Mouse (Mus musculus) hindbrain, embryonic 16.5 days (tissue): Measurements from ENCODE around the gene Atp6v0b. TPM values are rescaled to one million over a fixed set of nuclear protein-coding genes. Genes with fewer than 3 reads are reported as not detected.

Experiments
- ATAC-seq: fragments of 200-750 bp; cut with Nextera tagmentation; 2 replicates; pipeline ENCODE4 v1.8.0; 2017; ENCODE audit warnings: moderate TSS enrichment, moderate library complexity
- H3K27ac ChIP-seq: fragments of 300-500 bp; sonication (generic); 2 replicates; pipeline ENCODE4 v1.5.1; 2014; ENCODE audit warnings: low read depth, mild to moderate bottlenecking, control low read depth, low read length, moderate library complexity
- H3K27me3 ChIP-seq: fragments of 300-500 bp; sonication (generic); replicated peaks from 2 replicates; pipeline ENCODE4 v1.6.1; 2014; ENCODE audit warnings: low read length; ENCODE audit not compliant: control insufficient read depth, insufficient read depth
- H3K36me3 ChIP-seq: fragments of 300-500 bp; sonication (generic); 2 replicates; pipeline ENCODE4 v1.6.1; 2014; ENCODE audit warnings: mild to moderate bottlenecking, low read length, moderate library complexity, mixed read lengths; ENCODE audit not compliant: control insufficient read depth, insufficient read depth
- H3K4me1 ChIP-seq: fragments of 300-500 bp; sonication (generic); 2 replicates; pipeline ENCODE4 v1.6.1; 2014; ENCODE audit warnings: low read depth, low read length; ENCODE audit not compliant: control insufficient read depth, insufficient read depth
- H3K4me2 ChIP-seq: fragments of 300-500 bp; sonication (generic); 2 replicates; pipeline ENCODE4 v1.6.1; 2014; ENCODE audit warnings: mild to moderate bottlenecking, low read length, control low read depth, moderate library complexity
- H3K4me3 ChIP-seq: fragments of 300-500 bp; sonication (generic); 2 replicates; pipeline ENCODE4 v1.5.1; 2014; ENCODE audit warnings: mild to moderate bottlenecking, low read length, control low read depth, moderate library complexity
- H3K9ac ChIP-seq: fragments of 300-500 bp; sonication (generic); 2 replicates; pipeline ENCODE4 v1.6.1; 2014; ENCODE audit warnings: low read depth, mild to moderate bottlenecking, control low read depth, low read length, moderate library complexity
- H3K9me3 ChIP-seq: fragments of 300-500 bp; sonication (generic); 2 replicates; pipeline ENCODE4 v1.6.1; 2014; ENCODE audit warnings: mild to moderate bottlenecking, low read length, moderate library complexity; ENCODE audit not compliant: control insufficient read depth
- WGBS: fragments of 180-500 bp; shearing (Covaris S2); extraction: QIAGEN DNeasy Blood & Tissue Kit; methylation state at CpG from one replicate; pipeline ENCODE4 v1.1.7; 2014; 5-methylcytosine and 5-hydroxymethylcytosine counted together
- polyA plus RNA-seq: library from polyadenylated mRNA; unstranded; fragments of >200 nt; fragmentation: Nextera tagmentation; extraction: Ambion mirVana; gene quantifications from 2 replicates; pipeline ENCODE4 v1.2.1, GENCODE M21; 2015

Atp6v0b gene
- polyA plus RNA-seq, 1 experiment from 2014 or later, result 701 TPM

DNA sequence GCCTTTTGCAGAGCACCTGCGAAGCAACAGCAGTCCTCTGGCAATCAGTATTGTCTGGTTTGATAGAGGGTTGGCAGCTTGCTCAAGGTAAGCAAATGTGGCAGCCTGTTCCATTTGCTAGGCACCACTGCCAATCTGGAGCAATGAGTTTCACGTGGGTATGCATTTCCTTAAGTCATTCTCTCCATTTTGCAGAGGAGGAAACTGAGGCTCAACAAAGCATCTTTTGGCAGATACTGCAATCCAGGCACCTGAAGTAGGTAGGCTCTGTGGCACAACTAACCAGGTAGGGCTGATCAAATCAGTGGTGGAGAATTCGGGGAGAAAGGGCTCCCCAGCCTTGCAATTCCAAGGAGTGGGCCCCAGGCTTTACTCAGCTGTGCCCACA, 52.7 kb downstream of the Atp6v0b start, which contains the start of gene Slc6a9:
Slc6a9 (plus strand) TSS at position 50 of the 388 bp plus-strand sequence.
- H3K9ac ChIP-seq, result peak within 1 kb of the TSS; percentile 90
- peaks cover 10% of the 10 kb centered on the region for H3K4me1 ChIP-seq
- H3K4me2 ChIP-seq, result peak within 1 kb of the TSS; percentile 89
- H3K4me3 ChIP-seq, result peak within 1 kb of the TSS; percentile 83
- peak within 1 kb of the TSS; percentile 93 for H3K27ac ChIP-seq
- no peaks in the 10 kb centered on the region for H3K9me3 ChIP-seq
- H3K27me3 ChIP-seq, result peaks cover 3% of the 10 kb centered on the region; the same call in 1 of the 2 replicates
- no peaks in the 10 kb centered on the region for H3K36me3 ChIP-seq
- WGBS, result 25% methylated on average over 3 of the region's 3 CpGs
- no peak for ATAC-seq

Other genes with a start within 250 kb of the Atp6v0b start
- gene Dmap1, start 205.1 kb downstream of the Atp6v0b start, polyA plus RNA-seq, result 77.7 and 80.5 TPM in 2 replicates
- not detected in 2 replicates for gene Gm12845, start 162.9 kb downstream of the Atp6v0b start, polyA plus RNA-seq
- gene Klf17, start 121.7 kb downstream of the Atp6v0b start, polyA plus RNA-seq, result not detected in 2 replicates
- 55.3 and 63.8 TPM in 2 replicates for gene Slc6a9, start 52.8 kb downstream of the Atp6v0b start, polyA plus RNA-seq
- gene Ccdc24, start 14.8 kb downstream of the Atp6v0b start, polyA plus RNA-seq, result 2.1 and 2.2 TPM in 2 replicates
- gene B4galt2, start 3.8 kb downstream of the Atp6v0b start, polyA plus RNA-seq, result 64.4 and 65.6 TPM in 2 replicates
- gene Dph2, start 4.7 kb upstream of the Atp6v0b start, polyA plus RNA-seq, result 21.8 and 24.0 TPM in 2 replicates
- 63.1 and 76.2 TPM in 2 replicates for gene Ipo13, start 27.7 kb upstream of the Atp6v0b start, polyA plus RNA-seq
- gene Artn, start 42.4 kb upstream of the Atp6v0b start, polyA plus RNA-seq, result 0.90 and 1.2 TPM in 2 replicates
- 13.1 and 13.6 TPM in 2 replicates for gene St3gal3, start 247.6 kb upstream of the Atp6v0b start, polyA plus RNA-seq